Mouse (Mus musculus): ENCODE results near the gene Terf2. TPM values are rescaled to one million over a fixed set of nuclear protein-coding genes. Genes with fewer than 3 reads are reported as not detected.
"Not testable (repeated sequence)": the region's sequence is repeated elsewhere in the genome, so short reads cannot be mapped to it uniquely, and the experiment has no call there.

The Terf2 gene
- total RNA-seq, 2 experiments from 2014 or later = 22.6 to 25.5 TPM

DNA sequence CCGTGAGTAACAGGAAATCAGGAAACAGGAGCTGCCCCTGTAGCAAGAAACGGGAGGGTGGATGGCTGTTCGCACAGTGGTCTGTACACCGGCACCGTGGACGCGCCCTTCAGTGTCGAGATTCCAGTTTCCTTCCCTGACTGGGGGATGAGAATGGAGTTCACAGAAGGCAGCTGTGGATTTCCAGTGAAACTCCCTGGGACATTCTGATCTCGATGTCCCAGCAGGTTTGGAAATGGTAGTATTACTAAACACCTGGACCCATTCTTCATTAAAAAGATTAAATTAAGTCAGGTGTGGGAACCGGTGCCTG, 18.6 kb upstream of the Terf2 start:
- DNase-seq (ENCODE audit: low spot score in 2 of 2) = no peak

DNA sequence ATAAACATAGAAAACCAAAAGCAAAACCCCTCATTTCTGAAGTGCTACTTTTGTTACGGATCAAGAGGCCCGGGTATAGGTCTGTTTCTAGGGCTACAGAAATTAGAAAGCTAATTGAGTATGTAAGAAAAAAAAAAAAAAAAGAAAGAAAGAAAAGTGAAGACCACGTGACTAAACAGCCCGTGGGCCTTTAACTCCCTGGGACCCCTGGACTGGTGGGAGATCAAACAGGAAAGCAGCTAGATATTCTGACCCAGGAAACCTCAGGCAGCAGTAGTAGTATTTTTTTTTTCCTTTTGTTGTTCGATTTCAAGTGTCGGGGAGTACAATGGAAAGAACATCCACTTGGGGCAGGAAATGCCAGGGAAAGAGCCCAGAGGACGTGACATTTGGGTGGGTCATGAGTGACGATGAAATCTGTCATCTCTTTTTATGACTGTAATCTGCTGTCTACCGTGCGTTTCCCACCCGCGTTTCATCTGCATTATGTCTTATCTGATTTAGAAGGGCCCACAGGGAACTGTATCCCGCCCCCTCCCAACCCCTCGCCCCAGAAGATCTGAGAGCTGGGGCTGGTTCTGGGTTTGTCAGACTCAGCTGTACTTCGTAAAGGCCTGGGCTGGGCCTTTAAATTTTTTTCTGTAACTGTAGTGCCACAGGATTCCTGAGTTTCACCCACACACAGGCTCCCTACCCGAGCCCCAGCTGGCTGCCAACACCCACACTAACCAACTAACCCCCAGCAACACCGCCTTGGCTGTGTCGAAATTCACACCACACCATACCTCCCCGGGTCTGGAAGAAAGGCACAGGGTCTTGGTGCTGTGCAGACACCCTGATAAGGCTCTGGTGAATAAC, 18.0 kb upstream of the Terf2 start:
- no peak for DNase-seq (ENCODE audit: low spot score in 2 of 2)

DNA sequence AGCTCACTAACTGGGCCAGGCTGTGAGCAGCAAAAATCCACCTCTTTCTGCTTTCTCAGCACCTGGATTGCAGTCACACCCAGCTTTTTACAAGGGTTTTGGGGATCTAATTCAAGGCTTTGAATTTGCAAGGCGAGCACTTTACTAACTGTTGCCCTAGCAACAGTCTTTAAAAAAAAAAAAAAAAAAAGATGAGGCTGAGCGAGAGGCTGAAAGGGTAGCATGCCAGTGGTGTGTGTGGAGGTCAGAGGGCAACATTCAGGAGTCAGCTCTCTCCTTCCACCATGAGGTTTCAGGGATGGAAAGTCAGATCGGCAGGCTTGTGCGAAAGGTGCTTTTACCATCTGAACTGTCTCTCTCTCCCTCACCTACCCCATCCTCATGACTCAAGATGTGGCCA, 16.9 kb upstream of the Terf2 start:
- no peak for DNase-seq (ENCODE audit: low spot score in 2 of 2)

DNA sequence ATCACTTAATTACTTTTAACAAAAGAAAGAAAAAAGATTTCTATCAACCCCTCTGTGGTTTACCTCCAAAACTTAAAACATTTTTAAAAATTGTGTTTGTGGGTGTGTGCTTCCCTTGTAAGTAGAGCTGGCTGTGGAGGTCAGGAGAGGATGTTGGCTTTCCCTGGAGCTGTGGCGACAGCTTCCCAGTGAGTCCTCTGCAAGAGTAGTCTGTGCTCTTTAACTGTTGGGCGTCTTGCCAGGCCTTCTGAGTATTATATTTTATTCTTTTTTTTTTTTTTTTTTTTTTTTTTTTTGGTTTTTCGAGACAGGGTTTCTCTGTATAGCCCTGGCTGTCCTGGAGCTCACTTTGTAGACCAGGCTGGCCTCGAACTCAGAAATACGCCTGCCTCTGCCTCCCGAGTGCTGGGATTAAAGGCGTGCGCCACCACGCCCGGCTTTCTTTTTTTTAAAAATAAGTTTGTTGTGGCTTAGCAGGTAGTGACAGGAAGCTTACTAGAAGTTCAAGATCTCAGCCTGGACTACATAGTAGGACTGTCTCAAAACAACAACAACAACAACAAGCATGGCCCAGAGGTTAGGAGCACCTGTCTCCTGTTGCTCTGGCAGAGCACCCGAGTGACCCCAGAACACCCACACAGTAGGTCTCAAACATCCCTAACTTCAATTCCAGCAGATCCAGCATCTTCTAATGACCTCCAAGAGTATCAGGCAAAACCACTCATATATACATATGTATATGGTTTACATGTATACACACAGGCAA, 15.2 kb upstream of the Terf2 start:
- no peak for DNase-seq (ENCODE audit: low spot score in 2 of 2)

DNA sequence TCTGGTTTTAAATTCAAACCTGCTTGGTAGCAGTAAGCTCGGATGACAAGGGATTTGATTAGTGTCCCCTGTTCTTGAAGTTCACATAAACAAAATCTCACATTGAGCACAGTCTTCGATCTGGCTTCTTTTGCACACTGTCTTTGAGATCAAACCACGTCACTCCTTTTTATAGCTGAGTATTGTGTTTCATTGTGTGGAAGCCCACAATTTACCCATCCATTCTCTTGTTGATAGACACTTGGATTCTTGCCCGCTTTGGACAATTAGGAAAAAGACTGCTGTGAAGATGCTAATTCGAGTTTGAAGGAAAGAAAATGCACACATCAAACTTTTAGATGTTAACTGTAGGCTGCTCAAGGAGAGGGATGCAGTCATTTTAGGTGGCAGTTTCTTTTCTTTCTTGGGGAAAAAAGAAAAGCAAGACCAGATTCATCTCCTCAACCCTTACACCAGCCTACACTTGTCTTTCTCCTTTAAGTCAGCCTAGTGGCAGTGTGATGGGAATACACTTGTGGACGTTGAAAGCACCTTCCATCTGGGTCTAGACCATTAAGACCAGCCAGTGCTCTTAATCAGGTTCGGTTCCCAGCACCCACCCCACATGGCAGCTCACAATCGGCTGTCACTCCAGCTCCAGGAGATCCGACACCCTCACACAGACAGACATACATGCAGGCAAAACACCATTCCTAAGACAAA, 14.4 kb upstream of the Terf2 start:
- DNase-seq (ENCODE audit: low spot score in 2 of 2) = no peak

DNA sequence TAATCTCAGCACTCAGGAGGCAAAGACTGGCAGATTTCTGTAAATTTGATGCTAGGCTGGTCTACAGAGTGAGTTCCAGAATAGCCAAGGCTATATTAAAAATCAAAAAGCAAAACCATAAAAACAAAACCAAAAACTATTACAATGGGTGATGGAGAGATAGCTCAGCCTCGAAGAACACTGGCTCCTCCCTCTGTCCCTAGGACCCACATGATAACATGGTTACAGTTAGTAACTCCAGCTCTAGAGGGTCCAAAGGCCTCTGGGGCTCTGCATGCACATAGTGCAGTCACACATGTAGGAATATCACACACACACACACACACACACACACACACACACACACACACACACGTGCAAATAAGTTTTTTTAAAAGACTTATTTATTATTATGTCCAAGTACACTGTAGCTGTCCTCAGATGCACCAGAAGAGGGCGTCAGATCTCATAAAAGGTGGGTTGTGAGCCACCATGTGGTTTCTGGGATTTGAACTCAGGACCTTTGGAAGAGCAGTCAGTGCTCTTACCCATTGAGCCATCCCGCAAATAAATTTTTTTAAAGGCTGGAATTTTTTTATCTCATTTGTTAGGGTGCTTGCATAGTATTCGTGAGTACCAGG, 13.6 kb upstream of the Terf2 start:
- DNase-seq (ENCODE audit: low spot score in 2 of 2) = no peak

DNA sequence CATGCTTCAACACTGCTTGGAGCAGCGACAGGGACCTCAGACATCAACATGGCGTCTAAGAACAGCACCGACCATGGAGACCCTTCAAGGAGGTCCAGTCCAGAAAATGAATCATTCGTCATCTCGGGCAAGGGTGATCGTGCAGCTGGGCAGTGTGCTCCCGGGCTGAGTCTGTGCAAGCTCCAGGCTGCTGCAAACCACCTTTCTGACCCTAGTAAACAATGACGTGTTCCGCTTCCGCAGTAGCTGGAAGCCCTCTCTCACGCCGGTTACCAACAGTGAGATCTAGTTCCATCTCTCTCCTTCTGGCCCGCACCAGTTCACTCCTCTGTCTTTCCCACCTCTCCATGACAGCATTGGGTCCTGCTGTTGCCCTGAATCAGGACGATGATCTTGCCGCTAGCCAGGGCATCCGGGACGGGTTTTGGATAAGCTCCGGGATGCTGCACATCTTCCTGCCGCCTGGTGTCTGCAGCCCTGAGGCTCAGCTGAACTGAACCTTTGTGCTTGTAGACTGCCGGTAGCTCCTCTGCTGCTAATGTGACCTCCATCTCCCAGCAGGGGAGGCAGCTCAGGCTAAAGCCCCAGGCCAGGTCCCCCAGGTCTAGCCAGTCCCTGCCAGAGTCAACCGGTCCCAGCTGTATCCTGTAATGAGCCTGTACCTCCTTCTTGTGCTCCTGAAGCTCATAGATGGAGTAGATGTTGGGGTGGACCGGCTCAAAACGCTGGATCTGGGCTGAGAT, 12.8 kb upstream of the Terf2 start:
- DNase-seq (ENCODE audit: low spot score in 2 of 2) = no peak

DNA sequence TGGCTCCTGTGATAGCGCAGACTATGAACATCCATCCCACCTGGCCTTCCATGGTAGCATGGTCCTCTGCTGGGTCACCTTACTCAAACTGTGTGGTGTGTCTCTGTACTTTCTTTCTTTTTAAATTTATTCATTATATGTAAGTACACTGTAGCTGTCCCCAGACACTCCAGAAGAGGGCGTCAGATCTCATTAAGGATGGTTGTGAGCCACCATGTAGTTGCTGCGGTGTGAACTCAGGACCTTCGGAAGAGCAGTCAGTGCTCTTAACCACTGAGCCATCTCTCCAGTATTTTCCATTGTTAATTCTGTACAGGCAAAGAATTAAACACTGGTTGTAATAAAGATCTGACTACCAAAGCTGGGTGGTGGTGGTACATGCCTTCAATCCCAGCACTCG, 11.7 kb upstream of the Terf2 start:
- not testable (repeated sequence) for DNase-seq (ENCODE audit: low spot score in 2 of 2)

DNA sequence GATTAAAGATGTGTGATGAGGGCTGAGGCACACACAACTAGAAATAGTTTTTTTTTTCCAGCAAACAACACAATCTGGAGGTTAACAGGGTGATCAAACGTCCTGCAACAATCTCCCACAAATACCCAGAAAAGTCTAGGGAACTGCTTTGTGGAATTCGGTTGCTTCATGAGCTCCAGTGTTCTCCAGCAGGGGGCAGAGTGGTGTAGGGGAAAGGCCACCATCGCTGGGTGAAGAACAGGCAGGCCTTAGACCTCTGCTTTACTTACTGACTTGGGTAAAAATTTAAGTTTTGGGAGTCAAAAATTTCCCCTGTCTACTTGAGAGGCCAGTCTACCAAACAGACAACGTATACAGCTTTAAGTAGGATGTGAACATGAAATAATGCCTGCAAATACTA, 8.2 kb upstream of the Terf2 start:
- peak; percentile 46 to 72 for DNase-seq (ENCODE audit: low spot score in 2 of 2)

DNA sequence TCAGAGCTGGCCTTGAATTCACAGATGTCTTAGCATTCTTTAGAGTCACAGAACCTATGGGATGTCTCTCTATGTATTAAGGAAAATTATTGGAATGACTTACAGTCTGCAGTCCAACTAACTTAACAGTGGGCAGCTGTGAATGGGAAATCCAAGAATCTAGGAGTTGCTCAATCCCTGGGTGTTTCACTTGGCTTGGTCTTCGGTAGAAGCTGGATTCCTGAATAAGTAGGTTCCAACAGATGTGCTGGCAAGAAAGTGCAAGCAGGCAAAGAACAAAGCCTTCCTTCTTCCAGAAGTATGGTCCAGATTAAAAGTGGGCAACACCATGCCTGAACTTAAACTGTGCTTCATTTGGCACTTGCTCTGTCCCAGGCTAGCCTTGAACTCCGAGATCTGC, 4.3 kb upstream of the Terf2 start:
- no peak for DNase-seq (ENCODE audit: low spot score in 2 of 2)

DNA sequence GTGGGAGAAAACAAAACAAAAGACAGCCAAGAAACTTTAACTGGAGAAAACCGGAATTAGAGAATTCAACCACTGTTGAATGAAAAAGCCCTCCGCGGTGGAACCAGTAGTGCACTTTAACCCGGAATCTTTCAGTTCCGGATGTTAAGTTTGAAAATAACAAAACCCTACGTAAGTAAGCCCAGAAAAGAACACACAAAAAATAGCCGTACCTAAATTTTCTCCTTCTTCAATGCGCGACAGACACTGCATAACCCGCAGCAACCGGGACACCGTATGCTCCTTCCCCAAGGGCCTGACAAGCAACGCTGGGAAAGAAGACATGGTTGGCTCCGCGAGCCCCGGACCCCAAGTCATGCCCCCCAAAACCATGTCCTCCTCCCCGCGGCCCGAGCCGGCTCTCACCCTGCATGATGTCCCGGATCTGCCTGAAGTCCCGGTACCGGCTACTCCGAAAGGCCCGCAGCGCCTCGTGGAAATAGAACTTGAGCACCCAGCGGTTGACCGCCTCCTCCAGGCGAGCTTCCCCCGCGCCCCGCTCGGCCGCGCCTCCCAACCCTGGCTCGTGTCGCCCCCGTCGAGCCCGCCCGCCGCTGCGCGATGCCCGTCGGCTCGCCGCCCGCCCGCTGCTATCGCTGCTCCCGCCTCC, 506 bp downstream of the Terf2 start:
- no peak for DNase-seq (ENCODE audit: low spot score in 2 of 2)

DNA sequence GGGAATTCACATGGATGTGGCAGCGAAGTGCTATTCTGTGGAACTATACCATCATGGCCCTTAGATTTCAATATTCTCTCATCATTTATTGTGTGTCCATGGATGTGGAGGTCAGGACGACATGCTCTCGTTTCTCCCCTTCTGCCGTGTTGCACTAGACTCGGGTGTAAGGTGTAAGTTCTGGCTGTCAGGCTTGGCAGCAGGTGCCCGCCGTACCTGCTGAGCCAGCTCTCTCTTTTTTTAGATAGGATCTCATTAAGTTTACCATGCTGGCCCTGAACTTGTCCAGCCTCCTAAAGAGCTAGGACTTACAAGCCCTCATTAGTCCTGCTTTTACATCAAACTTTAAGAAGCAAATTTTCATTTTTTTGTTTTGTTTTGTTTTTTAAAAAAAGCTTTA, 5.8 kb downstream of the Terf2 start:
- DNase-seq (ENCODE audit: low spot score in 2 of 2) = no peak

DNA sequence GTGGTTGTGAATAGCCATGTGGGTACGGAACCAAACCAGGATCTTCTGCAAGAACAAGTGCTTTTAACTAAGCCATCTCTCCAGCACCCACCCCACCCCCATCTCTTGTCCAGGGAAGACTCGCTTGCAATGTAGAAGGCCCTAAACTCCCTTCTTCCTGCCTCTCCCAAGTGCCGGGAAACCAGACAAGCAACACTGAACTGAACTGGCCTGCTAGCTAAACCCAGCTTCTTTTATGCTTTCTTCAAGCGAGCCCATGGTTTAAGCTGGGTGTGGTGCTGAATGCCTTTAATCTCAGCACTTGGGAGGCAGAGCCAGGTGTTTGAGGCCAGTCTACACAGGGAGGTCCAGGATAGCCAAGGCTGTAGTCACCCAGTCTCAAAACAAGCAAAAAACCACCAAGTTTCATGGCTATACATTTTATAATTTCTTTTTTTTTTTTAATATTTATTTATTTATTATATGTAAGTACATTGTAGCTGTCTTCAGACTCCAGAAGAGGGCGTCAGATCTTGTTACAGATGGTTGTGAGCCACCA, 7.8 kb downstream of the Terf2 start:
- no peak for DNase-seq (ENCODE audit: low spot score in 2 of 2)

DNA sequence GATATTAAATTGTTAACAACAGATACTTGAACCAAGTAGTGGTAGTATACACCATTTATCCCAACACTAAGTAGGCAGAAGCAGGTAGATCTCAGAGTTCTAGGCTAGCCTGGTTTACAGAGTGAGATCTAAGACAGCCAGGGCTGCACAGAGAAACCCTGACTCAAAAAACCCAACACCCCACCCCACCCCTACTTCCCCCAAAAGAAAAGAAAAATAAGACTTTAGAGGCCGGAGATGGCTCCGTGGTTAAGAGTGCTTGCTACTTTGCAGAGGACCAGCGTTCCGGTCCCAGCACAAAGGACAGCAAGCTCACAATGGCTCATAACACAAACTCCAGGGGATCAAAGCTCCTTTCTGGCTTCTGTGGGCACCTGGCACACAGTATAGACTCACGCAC, 10.3 kb downstream of the Terf2 start:
- DNase-seq (ENCODE audit: low spot score in 2 of 2) = no peak

DNA sequence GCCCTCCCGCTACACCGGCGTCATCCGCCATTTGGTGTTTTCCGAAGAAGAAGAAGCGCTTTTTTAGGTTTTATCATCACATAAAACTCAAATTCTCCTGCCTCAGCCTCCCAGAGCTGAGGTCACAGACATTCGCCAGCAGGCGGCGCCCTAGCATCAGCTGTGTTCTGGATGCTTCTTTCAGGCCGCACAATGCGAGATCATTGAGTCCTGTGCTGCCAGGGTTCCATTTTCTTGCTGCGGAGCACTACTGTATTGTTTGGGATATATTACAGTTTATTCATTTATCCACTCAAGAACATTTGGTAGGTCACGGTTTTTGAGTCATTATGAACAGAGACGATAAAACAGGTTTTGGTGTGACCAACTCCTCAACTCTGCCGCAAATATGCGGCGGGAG, 11.0 kb downstream of the Terf2 start:
- no peak for DNase-seq (ENCODE audit: low spot score in 2 of 2)

DNA sequence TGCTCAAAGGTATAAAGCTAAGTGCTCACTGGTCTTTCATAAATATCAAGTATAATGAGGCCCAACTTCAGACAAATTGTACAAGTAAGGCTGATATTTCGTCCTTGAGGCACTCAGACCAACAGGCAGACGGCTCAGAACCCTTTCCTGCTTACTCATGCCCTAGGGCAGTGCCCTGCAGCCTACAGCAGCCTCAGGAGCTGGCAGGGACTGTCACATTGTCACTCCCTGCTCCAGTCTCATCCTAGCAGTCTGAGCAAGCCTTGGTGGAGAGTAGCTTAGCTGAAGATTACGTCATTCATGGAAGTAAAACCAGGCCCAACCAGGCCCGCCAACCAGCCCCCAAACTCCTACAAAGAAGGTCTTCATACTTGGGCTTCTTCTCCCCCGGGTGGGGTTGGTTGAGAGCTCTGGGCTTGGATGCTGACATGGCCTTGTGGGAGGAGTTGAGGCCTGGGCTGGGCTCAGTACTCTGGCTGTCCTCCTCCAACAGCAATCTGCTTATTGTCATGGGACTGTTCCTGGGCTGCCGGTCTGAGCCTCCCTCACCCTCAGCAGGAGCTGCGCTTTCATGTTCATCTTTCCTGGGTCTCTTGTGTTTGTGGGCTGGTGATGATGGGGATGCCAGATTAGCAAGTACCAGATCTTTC, 20.0 kb downstream of the Terf2 start:
- DNase-seq (ENCODE audit: low spot score in 2 of 2) = no peak

DNA sequence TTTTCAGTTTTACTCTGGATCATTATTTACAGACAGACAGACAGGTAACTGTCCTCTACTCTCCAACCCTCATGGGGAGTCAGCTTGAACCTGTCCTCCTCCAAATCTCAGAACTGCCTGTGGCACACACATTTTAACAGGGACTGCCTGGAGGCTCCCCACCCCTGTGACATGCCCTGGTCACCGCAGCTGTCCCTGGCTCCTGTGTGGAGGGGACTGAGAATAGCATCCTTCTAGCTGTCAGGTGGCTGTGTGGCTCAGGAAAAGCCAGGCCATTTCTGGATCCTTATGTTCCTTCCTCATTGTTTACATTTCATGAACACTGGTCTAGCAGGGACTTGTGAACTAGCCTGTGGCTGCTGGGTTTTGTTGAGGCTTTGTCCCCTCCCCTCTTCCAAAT, 22.2 kb downstream of the Terf2 start:
- no peak for DNase-seq (ENCODE audit: low spot score in 2 of 2)

DNA sequence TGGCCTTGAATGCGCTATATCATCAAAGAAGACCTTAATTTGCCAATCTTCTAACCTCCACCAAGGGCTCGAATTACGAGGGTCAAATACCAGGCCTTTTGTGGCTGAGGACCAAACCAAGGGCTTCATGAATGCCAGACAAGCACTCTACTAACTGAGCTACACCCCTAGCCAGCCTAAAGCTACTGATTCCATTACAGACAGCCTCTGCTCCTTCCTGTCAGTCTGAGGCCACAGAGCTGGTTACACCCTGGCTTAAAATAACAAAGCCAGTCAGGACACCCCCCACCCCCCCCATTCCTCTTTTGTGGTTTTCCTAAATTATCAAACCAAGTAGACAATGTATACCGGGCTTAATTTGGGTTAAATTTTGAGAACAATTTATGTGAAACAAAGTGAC, 22.6 kb downstream of the Terf2 start:
- DNase-seq (ENCODE audit: low spot score in 2 of 2) = no peak

Measured in gastrocnemius, postnatal 4 days (tissue).